8 mouse cellular contexts compared by ENCODE assay signal in the genomic region with DNA sequence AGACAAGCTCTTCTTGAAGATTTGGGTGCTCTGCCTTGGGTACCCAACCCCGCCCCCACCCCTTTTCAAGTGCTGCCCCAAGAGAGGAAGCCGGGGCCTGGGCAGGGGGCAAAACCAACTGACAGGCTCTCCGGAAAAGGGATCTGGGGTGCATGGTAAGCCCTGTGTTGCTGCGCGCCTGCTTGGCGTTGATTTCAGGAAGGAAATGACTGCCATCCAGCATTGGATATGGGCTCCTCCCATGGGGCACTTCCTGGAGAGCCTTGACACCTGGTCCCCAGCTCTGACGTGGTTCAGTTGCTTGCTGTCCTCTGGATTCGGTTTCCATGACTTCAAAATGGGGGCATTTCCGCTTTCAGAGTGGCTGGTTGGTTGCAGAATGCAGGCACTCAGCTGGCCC. TPM values are rescaled to one million over a fixed set of nuclear protein-coding genes. Genes with fewer than 3 reads are reported as not detected.
DNase-seq lines count a peak whose midpoint lies in the region; ATAC-seq and TF ChIP-seq lines count a peak whose summit lies in the region.

No protein-coding gene starts in this region.

- intact Hi-C loops in left cerebral cortex, adult 2 months (cut with DNase I), result no loop called here

- peaks cover 5% of the 10 kb centered on the region for H3K4me1 ChIP-seq in liver, embryonic 11.5 days (replicated peaks; ENCODE audit: control insufficient read depth, insufficient read depth, low read length)
- H3K4me1 ChIP-seq in heart, embryonic 16.5 days (ENCODE audit: control insufficient read depth, insufficient read depth, low read length), result peaks cover 12% of the 10 kb centered on the region
- H3K4me1 ChIP-seq in liver, embryonic 15.5 days (replicated peaks), result peaks cover 6% of the 10 kb centered on the region; the same call in 1 of the 2 replicates
- H3K4me1 ChIP-seq in stomach, embryonic 15.5 days, result peaks cover 11% of the 10 kb centered on the region

- no peak for DNase-seq in liver, embryonic 11.5 days (ENCODE audit: low spot score)
- no peak for DNase-seq in liver
- DNase-seq in layer of hippocampus, adult 9-11 months, result no peak
- no peak for DNase-seq in left cerebral cortex, adult 2 months (ENCODE audit: extremely low spot score in 1 of 2, low spot score in 2 of 2)
- no peak for DNase-seq in cerebellum, adult 11-12 months

- H3K4me3 ChIP-seq in liver, embryonic 11.5 days (ENCODE audit: low read depth, low read length), result 0 out of 2 replicates have a peak overlapping the region, but pooled peaks have one; percentile 17
- H3K4me3 ChIP-seq in heart, embryonic 16.5 days (ENCODE audit: low read length), result peak overlapping the region; percentile 36
- no peak overlapping the region for H3K4me3 ChIP-seq in liver, embryonic 15.5 days (replicated peaks)
- no peak overlapping the region; the same call in 1 of the 2 replicates for H3K4me3 ChIP-seq in stomach, embryonic 15.5 days (replicated peaks)
- no peak overlapping the region for H3K4me3 ChIP-seq in left cerebral cortex, adult 2 months

- TF ChIP-seq CTCF in left cerebral cortex, adult 2 months (IDR thresholded peaks at IDR 0.05), result no peak

- no peak overlapping the region for H3K9ac ChIP-seq in liver, embryonic 11.5 days (ENCODE audit: low read depth, low read length)
- peak overlapping the region; percentile 47 for H3K9ac ChIP-seq in heart, embryonic 16.5 days (ENCODE audit: low read length)
- no peak overlapping the region for H3K9ac ChIP-seq in liver, embryonic 15.5 days
- H3K9ac ChIP-seq in stomach, embryonic 15.5 days, result no peak overlapping the region

- H3K27me3 ChIP-seq in liver, embryonic 11.5 days (replicated peaks; ENCODE audit: control insufficient read depth, insufficient read depth, low read length), result no peaks in the 10 kb centered on the region
- H3K27me3 ChIP-seq in heart, embryonic 16.5 days (ENCODE audit: control insufficient read depth, insufficient read depth, low read length), result no peaks in the 10 kb centered on the region
- 0 out of 2 replicates have a peak, but pooled peaks cover 5% of the 10 kb centered on the region for H3K27me3 ChIP-seq in liver, embryonic 15.5 days
- no peaks in the 10 kb centered on the region for H3K27me3 ChIP-seq in stomach, embryonic 15.5 days (replicated peaks)

- ATAC-seq in liver, embryonic 11.5 days (replicated peaks; ENCODE audit: low FRiP score), result no peak
- ATAC-seq in heart, embryonic 16.5 days (replicated peaks; ENCODE audit: extremely low read depth, insufficient read depth, low FRiP score), result peak; percentile 55
- ATAC-seq in liver, embryonic 15.5 days (ENCODE audit: insufficient read depth), result no peak
- no peak for ATAC-seq in stomach, embryonic 15.5 days (ENCODE audit: insufficient read depth, low FRiP score, low read depth)

- H3K9me3 ChIP-seq in liver, embryonic 11.5 days (ENCODE audit: control insufficient read depth, low read length), result no peaks in the 10 kb centered on the region
- no peaks in the 10 kb centered on the region; the same call in 1 of the 2 replicates for H3K9me3 ChIP-seq in heart, embryonic 16.5 days (replicated peaks; ENCODE audit: control insufficient read depth, low read length)
- no peaks in the 10 kb centered on the region for H3K9me3 ChIP-seq in liver, embryonic 15.5 days (replicated peaks)
- no peaks in the 10 kb centered on the region for H3K9me3 ChIP-seq in stomach, embryonic 15.5 days

- 28% methylated on average over 9 of the region's 9 CpGs for WGBS in liver, embryonic 11.5 days
- WGBS in heart, embryonic 16.5 days, result 34% methylated on average over 9 of the region's 9 CpGs
- 13% methylated on average over 9 of the region's 9 CpGs for WGBS in liver, embryonic 15.5 days (ENCODE audit: insufficient replicate concordance)
- WGBS in stomach, embryonic 15.5 days, result 40% methylated on average over 9 of the region's 9 CpGs

- H3K4me2 ChIP-seq in liver, embryonic 11.5 days, result peak overlapping the region; percentile 51
- peak overlapping the region; percentile 53 for H3K4me2 ChIP-seq in heart, embryonic 16.5 days (ENCODE audit: low read depth, low read length)
- H3K4me2 ChIP-seq in liver, embryonic 15.5 days, result peak overlapping the region; percentile 45; the same call in 1 of the 2 replicates
- H3K4me2 ChIP-seq in stomach, embryonic 15.5 days, result peak overlapping the region; percentile 49

- H3K36me3 ChIP-seq in liver, embryonic 11.5 days (ENCODE audit: control insufficient read depth, insufficient read depth, low read length), result no peaks in the 10 kb centered on the region
- no peaks in the 10 kb centered on the region for H3K36me3 ChIP-seq in heart, embryonic 16.5 days (ENCODE audit: control insufficient read depth, insufficient read depth)
- no peaks in the 10 kb centered on the region for H3K36me3 ChIP-seq in liver, embryonic 15.5 days (replicated peaks)
- H3K36me3 ChIP-seq in stomach, embryonic 15.5 days, result no peaks in the 10 kb centered on the region

- 0 out of 2 replicates have a peak overlapping the region, but pooled peaks have one; percentile 34 for H3K27ac ChIP-seq in liver, embryonic 11.5 days (ENCODE audit: low read depth, low read length)
- peak overlapping the region; percentile 75 for H3K27ac ChIP-seq in heart, embryonic 16.5 days (ENCODE audit: low read length)
- H3K27ac ChIP-seq in liver, embryonic 15.5 days (replicated peaks), result no peak overlapping the region
- H3K27ac ChIP-seq in stomach, embryonic 15.5 days, result peak overlapping the region; percentile 16; the same call in 1 of the 2 replicates
- H3K27ac ChIP-seq in left cerebral cortex, adult 2 months, result no peak overlapping the region

RNA-seq across cellular contexts. Expression of gene Fzd9, which starts 13.5 kb away (rescaled TPM):
- polyA plus RNA-seq in liver, embryonic 11.5 days (2014; fragmentation: Nextera tagmentation; extraction: Ambion mirVana), result 0.47 and 0.58 TPM in 2 replicates
- polyA plus RNA-seq in heart, embryonic 16.5 days (2015; fragmentation: Nextera tagmentation; extraction: Ambion mirVana), result 4.3 and 5.2 TPM in 2 replicates
- 0.38 and 0.55 TPM in 2 replicates for polyA plus RNA-seq in liver, embryonic 15.5 days (2015; fragmentation: Nextera tagmentation; extraction: Ambion mirVana)
- polyA plus RNA-seq in stomach, embryonic 15.5 days (2015; fragmentation: Nextera tagmentation; extraction: Ambion mirVana), result 0.90 and 1.4 TPM in 2 replicates
- 1 to 10 TPM; 5.1 TPM for total RNA-seq in left cerebral cortex, adult 2 months (2021)

Comparison
In these comparisons a context has a peak if more than half of its experiments do, and no peak if none do; other contexts are left out.
1. H3K27ac ChIP-seq: peak in liver, embryonic 11.5 days (single experiment), heart, embryonic 16.5 days (single experiment) and stomach, embryonic 15.5 days (single experiment); none in liver, embryonic 15.5 days (single experiment) and left cerebral cortex, adult 2 months (single experiment).
2. H3K4me3 ChIP-seq: peak in liver, embryonic 11.5 days (single experiment) and heart, embryonic 16.5 days (single experiment); none in liver, embryonic 15.5 days (single experiment), stomach, embryonic 15.5 days (single experiment) and left cerebral cortex, adult 2 months (single experiment).
3. Peak in every context shown above with its lines, with median percentiles within 50 percentile points of each other: H3K4me2 ChIP-seq.